Mouse (Mus musculus) stomach, postnatal 0 days (tissue): ENCODE measurements around the gene Cemip2.

ENCODE experiments used
- CTCF ChIP-seq: IDR thresholded peaks from 2 replicates; pipeline ENCODE4 v1.5.1; 2016; ENCODE audit warnings: antibody characterized with exemption, low read depth, mild to moderate bottlenecking, moderate library complexity
- EP300 ChIP-seq: optimal IDR thresholded peaks from 2 replicates; pipeline ENCODE3; 2016; ENCODE audit warnings: antibody characterized with exemption

GRCm38 (mm10) chr19:21814433-21815020, 36.4 kb downstream of the Cemip2 start:
- no peak for TF ChIP-seq CTCF
- no peak for TF ChIP-seq EP300
